Mouse (Mus musculus) kidney, adult 8-10 months (tissue): ENCODE results near the gene Slc4a3.

ENCODE experiments used
- DNase-seq, 2 experiments: peaks; one replicate each; pipeline ENCODE4 v3.0.0; 2022

Slc4a3 gene

DNA sequence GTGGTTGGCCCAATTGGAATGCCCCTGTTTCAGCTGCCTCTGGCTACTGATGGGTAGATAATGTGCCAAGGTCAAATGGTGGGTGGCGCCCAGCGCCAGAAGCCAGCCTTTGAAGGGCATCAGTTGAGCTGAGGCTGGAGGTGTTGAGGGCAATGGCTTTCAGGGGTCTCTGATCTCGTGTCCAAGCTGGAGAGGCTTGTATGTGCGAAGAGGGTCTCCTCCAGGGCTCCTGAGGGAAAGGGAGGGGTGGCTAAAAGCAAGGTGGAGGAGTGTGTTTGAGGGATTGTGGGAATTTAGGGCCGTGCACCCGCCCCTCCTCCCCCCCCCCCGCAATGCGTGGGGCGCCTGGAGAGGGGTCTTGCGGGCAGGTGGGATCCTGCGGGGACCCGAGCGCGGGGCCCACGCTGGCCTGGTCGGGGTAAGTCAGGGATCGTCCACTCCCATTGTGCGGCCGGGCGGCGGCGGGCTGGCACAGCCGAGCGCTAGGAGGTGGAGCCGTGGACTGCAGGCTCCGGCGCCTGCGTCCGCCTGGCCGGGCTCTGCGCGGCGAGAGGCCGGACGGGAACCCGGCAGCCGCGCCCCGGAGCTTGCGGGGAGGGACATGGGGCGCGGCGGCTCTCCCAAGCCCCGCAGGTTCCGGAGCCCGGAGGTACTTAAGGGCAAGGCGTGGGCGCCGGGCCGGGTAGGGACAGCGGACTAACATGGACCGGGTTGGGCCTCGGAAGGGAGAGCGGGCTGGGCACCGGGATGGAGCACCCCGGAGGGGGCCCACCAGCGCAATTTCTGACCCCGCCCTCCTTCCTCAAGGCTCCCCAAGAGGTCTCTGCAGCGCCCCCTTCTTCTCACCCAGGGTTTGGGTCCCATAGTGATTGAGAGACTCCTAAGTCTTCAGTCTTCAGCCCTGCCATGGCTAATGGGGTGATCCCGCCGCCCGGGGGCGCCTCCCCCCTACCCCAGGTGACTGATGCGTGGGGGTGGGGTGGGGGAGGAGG lies at the start of gene Slc4a3:
TSS of gene Slc4a3 (plus strand) at position 302 of the 992 bp plus-strand sequence.
- DNase-seq = peak; percentile 32 to 46

DNA sequence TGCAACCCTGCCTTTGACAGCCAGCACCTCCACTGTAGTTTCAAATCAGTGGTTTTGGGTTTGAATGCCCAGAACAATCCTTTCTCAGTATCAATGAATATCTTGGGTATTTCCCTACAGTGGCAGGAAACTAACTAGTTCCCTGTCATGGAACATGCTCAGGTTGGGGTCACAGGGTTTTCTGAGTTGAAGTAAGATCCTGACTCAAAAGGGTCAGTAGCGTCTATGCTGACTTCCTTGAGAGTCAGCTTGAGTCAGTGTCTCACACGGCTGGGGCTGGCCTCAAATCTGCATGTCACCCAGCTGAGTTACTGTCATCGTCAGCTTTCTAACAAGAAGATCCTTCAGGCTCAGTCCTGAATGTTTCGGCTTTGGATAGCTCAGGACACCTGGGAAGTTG lies 47.2 kb upstream of the Slc4a3 start:
- DNase-seq = no peak

DNA sequence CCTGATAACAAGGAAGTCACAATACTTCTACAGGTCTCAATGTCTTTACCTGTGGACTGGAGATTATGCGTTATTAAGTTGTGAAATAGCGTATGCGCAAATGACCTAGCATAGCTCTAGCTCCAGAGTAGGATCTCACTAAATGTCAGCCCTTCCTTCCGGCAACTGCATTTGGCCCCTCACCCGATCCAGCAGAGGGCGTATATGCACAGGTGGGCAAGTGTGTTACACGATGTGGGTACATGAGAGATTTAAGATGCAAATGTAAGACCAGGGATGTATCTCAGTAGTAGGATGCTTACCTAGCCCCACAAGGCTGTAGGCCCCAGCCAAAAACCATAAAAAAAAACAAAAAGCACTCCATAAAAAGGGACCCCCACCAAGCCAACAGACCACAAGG lies 46.6 kb upstream of the Slc4a3 start:
- no peak for DNase-seq

DNA sequence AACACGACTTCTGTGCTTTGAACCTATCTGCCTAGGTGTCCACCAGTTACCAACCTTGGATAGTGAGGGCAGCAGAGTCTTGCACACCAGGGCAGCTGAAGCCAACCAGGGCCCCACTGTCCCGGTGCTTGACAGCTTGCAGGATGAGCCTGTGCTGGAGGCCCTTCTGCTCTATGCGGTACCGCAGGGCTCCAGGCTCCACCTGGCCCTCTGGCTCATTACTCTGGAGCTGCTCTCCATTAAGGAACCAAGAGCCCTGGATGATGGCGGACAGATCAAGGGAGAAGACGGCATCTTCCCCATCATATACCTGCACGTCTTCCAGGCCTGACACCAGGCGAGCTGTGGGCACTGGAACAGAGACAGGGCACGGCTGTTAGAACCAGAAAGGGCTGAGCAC lies 44.2 kb upstream of the Slc4a3 start:
- no peak for DNase-seq

- no peak for DNase-seq
Observed at GRCm38 (mm10) chr1:75502945-75503650, 43.0 kb upstream of the Slc4a3 start.

DNA sequence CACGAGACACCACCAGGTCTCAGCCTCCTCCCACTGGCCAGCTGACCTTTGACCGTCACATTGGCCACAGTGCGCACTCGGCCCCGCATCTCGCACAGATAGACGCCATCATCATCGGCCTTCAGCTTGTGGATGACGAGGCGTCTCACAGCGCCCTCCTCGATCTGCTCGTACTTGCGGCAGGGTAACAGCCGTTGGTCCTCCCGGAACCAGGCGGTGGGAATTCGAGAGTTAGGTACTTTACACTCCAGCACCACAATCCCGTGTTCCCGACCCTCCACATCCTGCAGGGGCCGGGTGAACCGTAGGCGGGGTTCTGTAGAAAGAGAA lies 42.5 kb upstream of the Slc4a3 start:
- no peak for DNase-seq

DNA sequence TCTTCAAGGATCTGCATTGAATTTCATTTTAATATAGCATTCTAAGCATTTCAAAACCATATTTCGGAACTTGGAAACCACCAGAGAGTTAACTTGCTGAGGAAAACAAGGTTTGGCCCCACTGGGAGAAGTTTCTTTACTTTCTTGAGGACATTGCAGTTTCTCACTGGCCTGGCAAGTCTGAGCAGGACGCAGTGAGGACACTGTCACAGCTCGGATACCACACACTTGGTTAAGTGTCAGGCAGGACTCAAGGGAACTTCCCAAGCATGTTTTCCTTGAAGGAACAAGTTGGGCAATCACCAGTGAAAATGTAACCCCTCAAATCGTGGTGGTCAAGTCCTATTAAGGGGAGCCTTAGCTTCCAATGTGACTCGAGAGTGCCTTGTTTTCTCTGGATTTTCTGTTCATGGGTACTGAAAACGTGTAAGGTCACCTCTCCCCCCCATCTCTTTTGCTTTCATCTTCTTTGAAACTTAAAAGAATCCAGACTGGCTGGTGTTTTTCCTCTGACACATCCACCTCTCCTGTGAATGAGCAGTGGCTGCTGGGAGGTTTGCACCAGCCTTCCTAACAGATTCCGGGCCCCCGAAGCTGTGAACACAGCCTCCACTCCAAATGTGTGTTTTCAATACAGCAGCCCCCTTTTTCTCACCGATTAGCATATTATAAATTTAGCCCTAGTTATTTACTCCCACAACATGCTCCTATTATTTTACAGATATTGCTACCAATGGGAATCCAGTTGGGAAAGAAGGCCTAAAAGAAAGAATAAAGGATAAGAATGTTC lies 41.6 kb upstream of the Slc4a3 start:
- no peak for DNase-seq

DNA sequence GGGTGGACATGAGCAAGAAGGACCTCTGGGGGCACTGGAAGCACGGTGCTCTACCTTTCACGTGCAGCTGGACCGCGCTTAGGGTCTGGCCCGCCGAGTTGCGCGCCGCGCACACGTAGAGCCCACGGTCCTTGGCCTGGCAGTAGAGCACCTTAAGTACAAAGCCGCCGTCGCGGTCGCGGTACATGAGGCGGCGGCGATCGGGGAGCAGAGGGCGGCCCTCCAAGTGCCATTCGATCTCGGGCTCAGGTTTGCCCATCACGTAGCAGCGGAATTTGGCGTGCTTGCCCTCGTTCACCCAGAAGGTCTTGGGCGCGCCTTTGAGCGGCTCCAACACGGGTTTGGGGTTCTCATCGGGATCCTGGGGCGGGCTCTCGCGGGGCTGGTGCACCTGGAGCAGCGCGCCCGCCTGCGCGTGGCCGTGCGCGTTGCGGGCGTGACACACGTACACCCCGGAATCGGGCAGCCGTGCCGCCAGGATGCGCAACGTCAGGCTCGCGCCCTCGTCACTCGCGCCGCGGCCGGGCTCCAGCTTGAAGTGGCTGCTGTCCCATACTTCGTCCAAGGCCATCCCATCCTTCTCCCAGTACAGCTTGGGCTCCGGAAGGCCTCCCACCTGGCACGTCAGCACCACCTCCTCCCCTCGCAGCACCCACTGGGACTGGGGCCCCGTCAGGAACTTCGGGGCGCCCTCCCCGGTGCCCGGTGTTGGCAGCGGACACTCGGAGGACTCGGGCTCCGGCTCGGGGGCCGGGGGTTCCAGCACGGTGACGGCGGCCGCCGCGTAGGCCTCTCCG lies 40.7 kb upstream of the Slc4a3 start:
- no peak for DNase-seq

- peak in 1 of 2 experiments; percentile 15 for DNase-seq
Observed at GRCm38 (mm10) chr1:75505956-75506831, 39.9 kb upstream of the Slc4a3 start, which contains the start of gene Obsl1. Gene Obsl1, minus strand, starts transcription at chr1:75506452.

- no peak for DNase-seq
Observed at GRCm38 (mm10) chr1:75507006-75507405, 39.1 kb upstream of the Slc4a3 start, which contains the start of gene Inha. Gene Inha, plus strand, starts transcription at chr1:75507077.

DNA sequence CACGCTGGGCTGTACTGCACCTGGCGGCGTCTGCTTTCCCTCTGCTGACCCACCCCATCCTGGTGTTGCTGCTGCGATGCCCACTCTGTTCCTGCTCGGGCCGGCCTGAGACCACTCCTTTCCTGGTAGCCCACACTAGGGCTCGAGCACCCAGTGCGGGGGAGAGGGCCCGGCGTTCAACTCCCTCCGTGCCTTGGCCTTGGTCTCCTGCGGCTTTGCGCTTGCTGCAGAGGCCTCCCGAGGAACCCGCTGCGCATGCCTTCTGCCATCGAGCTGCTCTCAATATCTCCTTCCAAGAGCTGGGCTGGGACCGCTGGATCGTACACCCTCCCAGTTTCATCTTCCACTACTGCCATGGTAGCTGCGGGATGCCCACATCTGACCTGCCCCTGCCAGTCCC lies 36.5 kb upstream of the Slc4a3 start:
- DNase-seq = no peak

GRCm38 (mm10) chr1:75510154-75510553 lies 35.9 kb upstream of the Slc4a3 start:
- no peak for DNase-seq

GRCm38 (mm10) chr1:75511437-75512210 lies 34.4 kb upstream of the Slc4a3 start:
- DNase-seq = peak in 1 of 2 experiments; percentile 19

GRCm38 (mm10) chr1:75512550-75512949 lies 33.5 kb upstream of the Slc4a3 start:
- DNase-seq = no peak

DNA sequence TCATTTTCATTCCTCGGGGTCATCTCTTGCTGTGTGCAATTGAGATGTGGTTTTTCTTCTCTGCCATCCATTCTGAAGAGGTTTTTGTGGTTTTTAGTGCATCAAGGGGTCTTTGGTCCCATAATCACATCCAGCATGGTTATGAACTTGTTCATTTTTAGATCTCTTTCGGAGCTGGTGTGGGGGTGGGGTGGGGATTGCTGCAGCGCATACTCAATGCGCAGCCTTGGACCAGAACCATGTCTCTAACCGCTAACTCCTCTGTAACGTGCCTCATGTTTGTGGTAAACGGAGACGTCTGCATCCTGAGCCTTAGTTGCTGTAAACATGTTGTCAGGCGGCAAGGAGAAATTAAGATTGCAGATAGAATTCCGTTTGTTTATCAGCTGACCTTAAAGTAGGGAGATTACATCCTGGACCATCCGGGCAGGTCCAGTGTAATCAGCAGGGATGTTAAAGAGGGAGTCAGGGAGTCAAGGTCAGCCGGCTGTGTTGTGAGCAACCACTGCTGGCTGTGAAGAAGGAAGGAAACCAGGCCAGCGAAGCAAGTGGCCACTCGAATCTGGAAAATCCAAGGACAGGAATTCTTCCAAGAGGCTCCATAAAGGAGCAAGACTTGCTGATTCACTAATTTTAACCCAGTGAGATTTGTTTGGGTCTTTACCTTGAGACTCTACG lies 29.2 kb upstream of the Slc4a3 start:
- no peak for DNase-seq

DNA sequence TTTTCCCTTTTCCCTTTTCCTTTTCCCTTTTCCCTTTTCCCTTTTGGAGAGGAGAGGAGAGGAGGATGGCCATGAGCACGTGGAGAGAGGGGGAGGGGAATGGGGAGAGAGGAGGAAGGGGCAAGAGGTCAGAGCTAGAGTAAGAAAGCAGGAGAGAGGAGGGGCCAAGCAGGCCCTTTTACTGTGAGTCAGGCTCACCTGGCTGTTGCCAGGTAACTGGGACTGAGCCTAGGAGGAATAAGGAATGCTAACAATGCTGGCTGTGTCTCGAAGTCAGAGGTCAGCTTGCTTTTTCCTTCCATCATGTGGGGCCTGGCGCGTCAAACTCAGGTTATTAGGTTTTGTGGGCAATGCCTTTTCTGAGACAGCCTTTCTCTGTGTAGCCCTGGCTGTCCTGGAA lies 28.1 kb upstream of the Slc4a3 start:
- DNase-seq = no peak

DNA sequence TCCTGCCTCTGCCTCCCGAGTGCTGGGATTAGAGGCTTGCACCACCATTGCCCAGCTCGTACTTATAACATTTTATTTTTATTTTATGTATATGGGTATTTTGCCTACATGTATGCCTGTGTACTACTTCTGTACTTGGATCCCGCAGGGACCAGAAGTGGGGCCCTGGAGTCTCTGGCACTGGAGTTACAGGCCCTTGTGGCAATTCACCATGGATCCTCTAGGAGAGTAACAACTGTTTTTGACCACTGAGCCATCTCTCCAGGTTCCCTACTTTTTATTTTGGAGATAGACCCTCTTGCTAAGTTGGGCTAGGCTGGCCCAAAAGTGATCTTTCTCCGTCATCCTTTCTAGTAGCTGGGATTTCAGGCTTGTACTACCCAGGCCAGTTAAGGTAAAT lies 27.6 kb upstream of the Slc4a3 start:
- DNase-seq = no peak

- no peak for DNase-seq
Observed at GRCm38 (mm10) chr1:75519576-75519975, 26.5 kb upstream of the Slc4a3 start.

DNA sequence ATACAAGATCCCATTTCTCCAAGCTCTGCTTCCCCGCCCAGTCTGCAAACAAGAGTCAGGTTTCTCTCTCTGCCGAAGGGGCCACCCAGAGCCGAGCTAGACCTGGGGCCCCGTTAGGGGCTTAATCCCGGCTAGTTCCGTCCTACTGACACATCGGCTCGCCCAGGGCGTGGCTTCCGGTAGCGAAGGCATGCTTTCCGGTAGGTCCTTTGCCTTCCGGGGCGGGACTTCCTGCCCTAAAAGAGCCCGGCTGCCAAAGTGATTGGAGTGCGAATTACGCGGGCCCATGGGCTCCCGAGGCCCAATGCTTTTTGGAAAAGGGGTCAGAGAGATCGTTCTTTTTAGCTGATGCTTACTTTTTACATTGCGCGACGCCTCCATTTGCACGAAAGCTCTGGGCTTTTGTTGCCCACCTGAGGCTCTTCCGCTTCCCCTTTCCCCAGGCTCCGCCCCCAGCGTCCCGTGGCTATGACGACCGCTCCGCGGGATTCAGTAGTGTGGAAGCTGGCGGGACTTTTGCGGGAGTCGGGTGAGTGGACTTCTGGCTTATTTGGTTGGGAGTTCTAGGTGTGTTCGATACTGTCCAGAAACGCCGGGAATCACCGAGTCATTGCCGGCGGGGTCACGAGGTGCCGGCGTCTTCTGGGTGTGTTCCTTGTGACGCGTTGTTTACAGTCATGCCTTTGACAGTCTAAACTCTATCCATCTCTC lies 24.6 kb upstream of the Slc4a3 start, which contains the start of gene Stk11ip:
TSS of gene Stk11ip (plus strand) at position 209 of the 711 bp plus-strand sequence.
- peak; percentile 90 to 93 for DNase-seq
